Mouse (Mus musculus): Measurements from ENCODE around the gene Slc52a3.
A peak's percentile ranks its signal among the peaks of the same experiment; 100 is the strongest.

Gene Slc52a3

DNA sequence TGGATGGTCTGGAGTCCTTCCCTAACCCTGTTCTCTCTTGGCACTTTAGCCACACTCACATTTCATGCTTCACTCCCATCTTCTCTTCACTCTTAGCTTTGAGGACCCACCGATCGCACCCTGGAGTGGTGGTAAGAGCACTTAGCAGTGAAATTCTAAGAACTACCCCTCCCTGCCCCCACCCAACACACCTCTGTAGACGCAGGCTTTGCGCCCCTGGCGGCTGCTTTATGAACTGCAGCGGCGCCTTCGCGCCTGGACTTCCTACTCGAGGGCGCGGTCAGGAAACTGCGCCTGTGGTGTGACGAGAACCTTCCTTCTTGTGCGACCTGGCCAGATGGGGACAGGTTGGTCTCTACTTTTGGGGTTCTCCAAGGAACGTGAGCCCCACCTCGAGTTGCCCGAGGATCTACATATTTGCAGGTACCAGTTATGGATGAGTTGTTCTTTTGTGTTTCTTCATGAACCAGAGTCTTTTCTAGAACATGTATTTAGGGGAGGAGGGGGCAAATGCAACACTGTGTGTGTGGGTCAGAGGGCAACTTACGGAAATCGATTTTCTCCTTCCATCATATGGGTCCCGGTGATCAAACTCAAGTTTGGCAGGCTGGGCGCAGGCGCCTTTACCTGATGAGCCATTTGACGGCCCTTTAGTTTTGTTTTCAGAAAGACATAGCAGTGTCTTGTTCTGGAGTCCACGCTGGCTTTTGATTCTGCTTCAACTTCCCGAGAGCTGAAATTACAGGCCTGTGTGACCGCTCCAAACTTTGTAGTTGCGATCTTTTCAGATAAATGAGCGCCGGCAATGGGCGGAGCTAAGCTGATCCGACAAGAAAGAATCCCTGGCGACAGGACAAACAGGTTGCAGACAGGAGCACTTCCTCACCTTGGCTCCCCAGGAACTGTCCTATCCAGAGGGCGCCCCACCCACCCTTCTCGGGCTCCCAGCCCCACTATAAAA is at the start of gene Slc52a3:
TSS of gene Slc52a3 (plus strand) at position 283 of the 961 bp plus-strand sequence.
- DNase-seq: peak; percentile 70

DNA sequence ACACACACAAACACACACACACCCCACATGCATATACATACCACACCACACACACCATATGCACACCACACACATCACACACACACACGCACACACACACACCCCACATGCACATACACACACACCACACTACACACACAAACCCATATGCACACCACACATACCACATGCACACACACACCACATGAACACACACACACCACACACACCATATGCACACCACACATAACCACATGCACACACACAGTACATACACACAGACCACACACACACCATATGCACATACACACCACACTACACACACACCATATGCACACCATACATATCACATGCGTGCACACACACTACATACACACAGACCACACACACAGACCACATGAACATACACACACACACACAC is 48.7 kb upstream of the Slc52a3 start:
- DNase-seq: no peak

DNA sequence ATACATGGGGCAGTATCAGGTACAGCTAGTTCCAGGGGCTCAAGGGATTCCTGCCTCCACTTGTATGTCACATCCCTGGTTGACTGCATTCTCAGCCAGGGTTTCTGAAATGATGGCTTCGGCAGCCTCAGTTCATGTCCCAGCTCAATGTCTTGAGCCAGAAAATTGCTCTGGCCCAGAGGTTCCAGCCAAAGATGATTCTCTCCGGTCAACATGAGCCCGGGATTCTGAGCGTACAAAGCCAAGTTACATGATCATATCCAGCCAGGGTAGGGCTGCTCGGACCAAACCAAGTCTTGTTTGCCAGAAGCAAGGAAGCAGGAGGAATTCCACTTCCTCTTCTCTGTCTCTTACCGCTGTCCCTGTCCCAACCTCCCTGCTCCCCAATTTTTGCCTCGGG is 48.0 kb upstream of the Slc52a3 start:
- no peak for DNase-seq

DNA sequence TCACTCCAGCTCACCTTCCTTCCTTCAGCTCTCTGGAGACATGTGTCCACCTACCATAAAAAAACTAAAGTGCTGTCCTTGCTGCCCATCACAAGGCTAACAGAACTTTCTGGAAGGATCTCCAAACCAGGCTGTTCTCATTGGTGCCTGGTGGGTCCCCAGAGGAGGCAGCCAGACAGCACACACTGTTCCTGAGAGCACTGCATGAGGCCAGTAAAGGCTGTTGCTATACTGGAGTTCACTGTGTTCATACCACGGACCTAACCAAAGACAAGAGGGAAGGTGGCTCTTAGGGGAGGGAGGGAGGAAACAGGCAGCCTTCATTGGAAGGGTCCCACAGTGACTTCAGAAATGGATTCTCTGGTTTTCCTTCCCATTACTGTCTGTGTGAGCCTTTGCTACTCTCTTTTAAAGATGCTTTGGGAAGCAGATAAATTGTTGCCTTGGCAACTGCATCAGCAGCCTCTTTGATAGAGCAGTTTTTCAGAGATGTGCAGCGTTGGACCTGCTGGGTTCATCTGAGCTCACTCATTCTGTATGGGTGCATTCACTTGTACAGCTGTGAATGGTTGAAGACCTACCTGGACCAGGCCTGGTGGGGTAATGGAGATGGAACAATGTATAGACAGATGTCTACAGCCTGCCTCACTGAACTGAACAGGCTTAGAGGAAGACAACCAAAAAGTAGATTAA is 47.1 kb upstream of the Slc52a3 start:
- DNase-seq: no peak

DNA sequence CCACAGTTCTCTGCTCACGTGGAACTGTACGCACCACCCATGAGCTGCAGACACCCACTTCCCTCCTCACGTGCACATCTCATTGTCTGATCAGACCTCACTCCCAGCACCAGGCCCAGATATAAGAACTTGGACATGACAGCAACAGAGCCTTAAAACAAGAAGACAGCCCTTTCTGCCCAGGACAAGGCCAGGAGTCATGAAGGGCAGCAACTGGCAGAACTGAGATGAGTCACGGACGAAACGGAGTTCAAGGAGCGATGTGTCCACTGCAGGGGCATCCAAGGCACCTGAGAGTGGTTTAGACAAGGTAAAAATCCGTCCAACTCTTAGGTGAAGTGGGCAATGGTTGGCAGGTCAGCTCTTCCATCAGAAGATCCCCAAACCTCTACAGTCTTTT is 42.6 kb upstream of the Slc52a3 start:
- DNase-seq: no peak

DNA sequence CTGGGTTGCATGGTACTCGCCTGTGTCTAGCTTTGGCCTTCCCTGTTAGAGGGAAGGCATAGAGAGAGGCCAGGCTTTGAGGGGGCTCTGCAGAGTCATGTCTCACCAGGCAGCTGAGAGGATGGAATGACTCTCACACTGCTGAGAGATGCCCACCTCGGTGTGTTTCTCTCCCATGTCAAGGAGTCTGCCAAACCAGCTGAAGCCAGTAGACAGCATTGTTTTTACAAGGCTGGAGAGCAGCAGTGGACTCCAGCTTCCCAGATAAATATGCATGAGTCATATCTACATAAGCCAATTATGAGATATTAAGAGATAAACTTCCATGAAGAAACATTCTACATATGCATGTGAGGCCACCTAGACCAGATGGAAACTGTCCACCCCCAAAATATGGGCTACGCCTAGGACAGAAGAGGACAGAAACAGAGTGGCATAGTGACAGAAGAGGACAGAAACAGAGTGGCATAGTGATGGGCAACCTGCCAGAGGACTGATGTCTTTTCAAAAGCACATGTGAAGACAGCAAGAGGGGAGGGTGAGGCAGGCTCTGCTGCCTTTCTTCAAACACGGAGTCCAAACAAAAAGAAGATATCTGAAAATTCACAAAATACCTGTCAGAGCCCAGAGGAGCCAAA is 39.7 kb upstream of the Slc52a3 start:
- DNase-seq: no peak

DNA sequence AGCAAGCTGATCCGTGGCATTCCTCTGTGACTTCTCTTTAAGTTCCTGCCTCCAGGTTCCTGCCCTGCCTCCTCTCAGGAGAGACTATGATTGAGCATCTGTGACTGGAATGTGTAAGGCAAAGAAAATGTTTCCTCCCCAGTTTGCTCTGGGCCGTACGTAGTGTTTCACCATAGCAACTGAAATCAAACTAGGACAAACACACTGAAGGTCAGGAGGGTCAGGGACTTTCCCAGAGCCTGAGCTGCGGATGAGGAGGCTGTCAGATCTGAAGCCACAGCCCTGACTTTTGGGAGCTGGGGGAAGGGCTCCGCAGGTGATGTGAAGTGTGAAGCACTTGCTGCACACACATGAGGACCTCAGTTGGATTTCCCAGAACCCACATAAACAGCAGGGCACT is 37.0 kb upstream of the Slc52a3 start:
- no peak for DNase-seq

DNA sequence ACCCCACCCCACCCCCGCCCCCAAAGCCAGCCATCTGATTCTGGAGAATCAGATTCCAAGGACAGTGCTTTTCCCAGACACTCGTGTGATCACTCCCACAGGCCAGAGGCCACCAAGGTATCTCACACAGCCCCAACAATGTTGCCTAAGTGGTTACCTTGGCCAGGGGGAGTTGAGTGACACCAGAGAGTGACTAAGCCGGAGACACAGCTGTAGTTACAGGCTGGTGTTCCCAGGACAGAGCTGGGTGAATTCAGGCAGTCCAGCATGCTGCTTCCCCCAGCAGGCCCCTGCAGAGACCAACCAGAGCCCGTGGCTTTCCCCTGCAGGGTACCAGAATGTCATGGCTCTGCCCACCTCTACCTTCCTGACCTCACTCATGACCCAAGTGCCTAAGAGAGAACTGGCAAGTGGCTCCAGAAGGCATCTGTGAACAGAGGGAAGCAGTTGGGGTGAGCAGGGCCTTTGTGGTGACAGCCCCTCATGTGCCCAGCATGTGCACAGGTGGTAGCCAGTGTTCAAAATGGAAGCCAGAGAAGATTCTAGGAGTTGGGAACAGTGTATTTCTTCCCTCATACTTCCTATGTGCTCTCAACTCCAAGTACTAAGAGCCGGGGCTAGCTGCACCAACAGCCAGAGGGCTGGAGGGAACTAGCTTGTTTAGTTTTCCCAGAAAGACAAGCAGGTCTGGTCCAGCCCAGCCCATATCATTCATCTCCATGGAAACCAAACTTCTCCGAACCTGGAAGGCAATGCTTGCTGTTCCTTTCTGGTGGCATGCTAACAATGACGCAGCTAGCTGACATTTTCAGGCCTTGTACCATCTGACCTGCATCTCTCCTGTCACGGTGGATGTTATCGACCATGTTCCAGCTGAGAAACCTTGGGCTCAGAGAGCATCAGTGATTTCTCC is 34.8 kb upstream of the Slc52a3 start:
- no peak for DNase-seq

DNA sequence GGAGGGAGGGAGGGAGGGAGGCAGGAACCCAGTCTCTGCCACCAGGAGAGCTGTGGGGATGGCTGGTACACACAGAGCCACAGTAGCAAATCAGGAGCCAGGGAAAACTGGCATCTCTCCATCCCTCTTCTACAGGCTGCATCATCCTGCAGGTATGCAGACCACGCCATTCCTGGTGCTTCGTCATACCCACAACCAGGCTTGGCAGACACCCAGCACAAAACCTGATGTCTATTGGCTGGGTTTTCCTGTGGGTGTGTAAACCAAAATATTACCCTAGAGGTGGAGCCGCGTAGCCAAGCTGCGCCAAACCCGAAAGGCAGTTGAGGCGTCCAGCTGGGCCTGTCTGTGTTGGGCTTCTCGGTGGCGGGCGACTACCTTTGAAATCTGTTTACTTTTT is 33.8 kb upstream of the Slc52a3 start:
- peak; percentile 87 for DNase-seq

DNA sequence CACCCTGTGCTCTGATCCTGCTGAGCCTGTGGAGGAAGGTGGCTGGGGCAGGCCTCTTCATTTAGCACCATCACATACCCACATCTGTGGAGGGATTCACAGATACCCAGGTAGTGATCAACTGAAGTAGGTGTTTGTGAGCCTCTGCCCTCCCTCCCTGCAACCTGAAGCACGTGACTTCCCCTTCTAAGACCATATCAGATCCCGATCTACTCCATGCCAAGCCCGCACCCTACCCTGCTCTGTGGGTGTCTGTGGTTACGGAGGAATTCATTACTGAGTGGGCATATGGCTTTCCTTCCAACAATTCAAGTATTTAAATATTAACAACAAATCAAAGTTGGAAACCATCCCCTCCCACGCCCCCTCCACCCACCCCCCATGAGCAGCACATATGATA is 33.0 kb upstream of the Slc52a3 start:
- no peak for DNase-seq

DNA sequence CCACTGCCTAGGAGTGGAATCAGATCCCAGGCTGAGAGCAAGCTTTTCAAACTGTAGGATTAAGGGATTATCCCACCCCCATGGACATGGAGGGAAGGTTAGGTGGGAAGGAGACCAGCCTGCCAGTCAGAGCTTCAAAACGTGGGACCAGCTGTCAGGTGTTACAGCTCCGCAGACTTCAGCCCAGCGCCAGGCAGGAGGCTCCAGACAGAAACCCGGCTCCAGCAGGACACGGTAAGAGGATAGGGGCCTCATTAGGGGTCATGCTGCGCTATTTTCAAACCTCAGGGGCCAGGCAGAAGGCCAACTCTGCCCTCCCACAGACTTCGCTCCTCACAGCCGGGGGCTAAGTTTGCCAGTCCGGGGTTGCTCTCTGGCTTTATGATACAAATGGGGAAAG is 32.3 kb upstream of the Slc52a3 start:
- DNase-seq: no peak

DNA sequence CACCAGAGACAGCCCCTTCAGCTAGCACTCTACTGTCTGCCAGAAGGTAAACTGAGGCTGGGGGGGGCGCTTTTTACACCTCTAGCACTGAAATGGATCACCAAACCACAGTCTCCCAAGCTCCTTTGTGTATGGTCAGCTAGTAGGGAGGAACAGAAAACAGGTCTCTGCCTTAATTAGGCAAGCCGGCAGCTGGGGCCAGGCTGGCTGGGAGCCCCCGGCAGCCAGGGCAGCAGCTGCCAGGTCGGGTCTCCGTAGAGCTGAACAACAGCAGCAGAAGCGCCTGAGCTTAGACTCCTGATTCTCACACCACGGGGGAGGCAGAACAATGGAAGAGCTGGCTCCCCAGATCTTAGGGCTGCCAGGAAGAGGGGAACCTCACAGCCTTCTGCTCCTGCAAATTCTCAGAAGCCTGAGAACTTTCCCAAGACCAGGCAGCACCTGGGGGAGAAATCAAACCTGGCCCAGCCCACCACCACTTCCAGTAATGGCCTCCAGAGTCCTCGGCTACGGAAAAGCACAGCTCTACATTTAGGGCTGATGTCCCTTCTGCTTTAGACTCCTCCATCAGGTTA is 29.0 kb upstream of the Slc52a3 start:
- no peak for DNase-seq

DNA sequence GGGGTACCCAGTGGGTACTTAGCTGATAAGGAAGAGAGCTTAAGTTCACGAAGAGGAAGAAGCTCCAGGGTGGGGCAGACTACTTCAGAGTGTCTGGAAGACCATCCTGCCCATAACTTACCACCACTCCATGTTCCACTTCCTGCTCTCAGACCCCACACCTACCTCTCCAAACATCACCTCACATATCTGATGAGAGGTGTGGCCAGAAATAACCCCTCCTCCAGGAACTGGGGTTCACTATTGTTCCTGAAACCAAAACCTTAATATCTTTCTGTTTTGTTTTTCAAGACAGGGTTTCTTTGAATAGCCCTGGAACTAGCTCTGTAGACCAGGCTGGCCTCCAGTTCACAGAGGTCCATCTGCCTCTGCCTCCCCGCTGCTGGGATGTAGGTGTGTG is 28.5 kb upstream of the Slc52a3 start:
- DNase-seq: no peak

DNA sequence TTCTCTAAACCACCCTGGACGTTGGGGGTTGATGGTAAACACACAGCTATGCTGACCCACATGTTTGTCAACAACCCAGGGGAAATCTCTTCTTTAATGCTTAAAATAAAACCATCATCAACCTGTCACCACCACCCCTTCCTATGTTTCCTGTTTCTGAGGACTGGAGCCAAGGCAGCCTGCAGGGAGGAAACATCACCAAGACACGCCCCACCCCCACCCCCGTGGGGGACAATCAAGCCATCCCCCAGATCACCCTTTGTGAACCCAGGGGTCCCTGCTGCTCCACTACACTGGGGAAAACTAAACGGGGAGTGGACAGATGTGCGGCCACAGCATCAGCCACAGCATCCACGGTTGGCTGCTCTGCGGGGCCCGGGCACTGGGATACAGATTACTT is 27.9 kb upstream of the Slc52a3 start:
- DNase-seq: no peak

DNA sequence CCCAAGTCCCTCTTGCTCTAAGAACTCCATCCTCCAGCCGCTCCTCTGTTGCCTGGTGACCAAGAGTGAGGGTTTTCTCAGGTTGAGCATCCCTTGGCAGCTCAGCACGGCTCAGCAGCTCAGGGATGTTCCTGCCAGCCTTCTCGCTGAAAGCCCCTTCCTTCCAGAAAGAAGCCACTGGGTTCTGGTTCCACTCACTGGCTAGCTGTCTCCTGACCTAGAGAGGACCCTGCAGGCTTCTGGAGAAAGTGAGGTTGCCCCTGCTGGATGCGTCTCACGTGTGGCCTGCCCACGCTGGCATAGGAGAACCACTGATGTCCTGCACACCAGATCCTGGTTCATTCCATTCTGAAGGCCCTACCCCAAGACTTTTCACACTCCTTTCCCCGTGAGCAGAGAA is 27.3 kb upstream of the Slc52a3 start:
- DNase-seq: no peak

DNA sequence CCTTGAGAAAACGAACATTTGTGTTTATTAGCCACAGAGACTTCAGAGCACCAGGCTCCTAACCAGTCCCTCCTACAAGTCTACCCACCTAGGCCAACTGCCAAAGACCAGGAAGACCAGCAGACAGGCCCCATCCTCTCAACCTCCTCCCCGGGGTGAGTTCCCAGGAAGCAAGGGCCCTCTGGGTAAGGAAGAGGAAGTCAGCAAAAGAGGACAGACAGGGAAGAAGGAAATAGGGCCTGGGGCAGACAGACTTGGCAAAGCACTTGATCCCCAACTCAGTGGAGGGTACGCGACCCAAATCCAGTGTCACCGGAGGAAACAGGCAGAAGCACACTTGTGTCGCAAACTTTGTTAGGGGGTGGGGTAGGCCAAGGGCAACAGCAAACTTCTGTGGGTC is 26.9 kb upstream of the Slc52a3 start:
- DNase-seq: no peak

DNA sequence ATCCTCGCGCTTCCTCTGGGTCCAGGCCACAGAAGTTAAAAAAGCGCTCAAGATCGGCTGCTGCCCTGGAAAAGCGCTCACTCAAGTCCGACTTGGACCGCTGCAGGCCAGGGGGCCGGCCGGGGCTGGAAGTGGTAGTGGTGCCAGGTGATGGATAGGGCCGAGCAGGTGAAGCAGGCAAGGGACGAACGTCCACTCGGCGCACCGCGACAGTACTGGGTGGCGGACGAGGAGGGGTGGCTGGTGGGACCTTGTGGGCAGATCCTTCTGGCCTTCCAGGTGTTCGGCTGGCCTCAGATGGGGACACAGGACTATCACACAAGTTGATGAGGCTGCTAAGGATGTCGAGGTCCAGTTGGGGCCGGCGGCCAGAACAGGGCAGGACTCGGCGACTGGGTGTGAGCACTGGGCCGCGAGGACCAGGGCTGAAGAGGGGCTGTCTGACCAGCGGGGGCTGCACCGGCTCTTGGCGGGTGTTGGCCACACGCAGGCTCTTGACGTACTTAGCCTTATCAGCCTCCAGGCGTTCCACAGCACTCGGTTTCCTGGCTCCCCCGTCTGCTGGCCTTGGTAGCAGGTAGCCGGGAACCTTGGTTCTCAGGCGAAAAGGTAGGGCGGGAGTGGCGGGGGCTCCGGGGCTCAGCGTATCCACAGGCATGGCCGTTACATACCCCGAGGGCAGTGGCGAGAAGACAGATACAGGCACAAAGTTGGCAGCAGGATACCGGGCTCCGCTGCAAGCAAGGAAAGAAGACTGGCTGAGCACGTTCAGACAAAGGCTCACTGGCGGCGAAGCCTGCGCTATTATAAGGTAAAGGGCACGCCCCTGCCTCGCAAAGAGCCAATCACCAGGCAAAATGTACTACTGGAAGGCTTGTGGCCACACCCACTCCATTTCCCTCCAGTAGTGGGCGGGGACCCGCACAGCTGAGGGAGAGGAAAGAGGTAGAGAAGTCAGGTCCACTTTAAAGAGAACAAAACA is 25.8 kb upstream of the Slc52a3 start:
- DNase-seq: peak; percentile 80

DNA sequence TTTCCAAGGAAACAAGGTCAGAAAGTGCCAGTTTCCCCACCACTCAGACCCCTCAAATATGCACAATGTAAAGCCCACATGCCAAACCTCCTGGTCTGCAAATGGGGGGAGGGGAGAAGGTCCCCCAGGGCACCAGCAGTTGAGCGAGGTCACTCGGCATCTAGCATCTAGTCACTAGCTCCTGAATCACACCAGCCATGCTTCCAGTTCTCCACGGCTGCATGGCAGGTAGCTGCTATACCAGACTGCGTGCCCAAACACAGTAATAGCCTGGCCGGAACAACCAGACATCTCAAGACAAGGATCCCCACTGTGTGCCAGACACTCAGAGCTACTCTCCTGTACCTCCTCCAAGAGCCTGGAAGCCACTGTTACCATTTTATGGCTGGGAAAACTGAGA is 24.6 kb upstream of the Slc52a3 start:
- no peak for DNase-seq

DNA sequence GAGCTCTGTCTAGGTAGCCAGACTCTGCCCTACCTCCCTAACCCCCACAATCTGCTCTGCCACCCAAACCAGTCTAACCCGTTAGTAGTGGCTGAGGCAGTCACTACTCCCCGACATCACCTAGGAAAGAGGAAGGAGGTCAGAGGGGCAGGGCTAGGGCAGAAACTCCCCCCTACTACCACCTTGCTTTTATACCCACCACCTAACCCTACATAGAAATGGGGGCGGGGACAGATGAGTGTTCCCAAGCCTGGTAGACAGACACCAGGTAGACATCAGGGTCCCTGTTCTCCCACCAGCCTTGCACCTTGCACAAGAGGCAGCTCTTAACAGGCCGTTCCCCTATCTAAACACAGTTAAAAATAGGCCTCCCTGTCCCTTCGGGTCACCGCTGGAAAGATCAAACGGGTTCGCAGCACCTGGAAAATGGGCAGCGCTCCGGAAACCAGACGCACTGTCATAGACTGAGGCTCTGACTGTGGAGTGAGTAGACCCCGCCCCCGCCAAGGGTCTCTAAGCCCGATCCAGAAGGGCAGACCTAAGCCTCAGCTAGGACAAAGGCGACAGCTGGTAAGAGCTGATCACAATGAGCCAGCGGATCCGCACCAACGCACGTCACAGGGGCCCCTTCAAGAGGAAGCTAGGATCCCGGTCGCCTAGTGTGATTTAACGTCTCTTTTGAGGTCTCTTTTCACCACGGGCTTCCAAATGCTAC is 23.3 kb upstream of the Slc52a3 start:
- DNase-seq: no peak

All from right cerebral cortex, postnatal 25 days (tissue).